Mouse (Mus musculus): ENCODE measurements at regions not wholly inside any gene's neighbourhood (a gene's known extent, or its start where the extent isn't known, plus 50 kb on each side); places are given as distances from the start of the nearest gene placed in this dataset.
"Not testable (repeated sequence)": the region's sequence is repeated elsewhere in the genome, so short reads cannot be mapped to it uniquely, and the experiment has no call there.

GRCm38 (mm10) chr7:82047456-82047855, 55.4 kb upstream of the Bnc1 start:
- DNase-seq (ENCODE audit: low spot score): no peak

- DNase-seq (ENCODE audit: low spot score): no peak
Measured at GRCm38 (mm10) chr7:82053411-82053810, 61.3 kb upstream of the Bnc1 start.

- DNase-seq (ENCODE audit: low spot score): no peak
Measured at GRCm38 (mm10) chr7:82056551-82057230, 64.6 kb upstream of the Bnc1 start.

GRCm38 (mm10) chr7:82063407-82063806, 71.3 kb upstream of the Bnc1 start:
- DNase-seq (ENCODE audit: low spot score): no peak

GRCm38 (mm10) chr7:82069629-82070450, 77.7 kb upstream of the Bnc1 start:
- DNase-seq (ENCODE audit: low spot score): no peak

GRCm38 (mm10) chr7:82070946-82071727, 79.0 kb upstream of the Bnc1 start:
- DNase-seq (ENCODE audit: low spot score): no peak

- no peak for DNase-seq (ENCODE audit: low spot score)
Measured at GRCm38 (mm10) chr7:82075359-82075758, 83.3 kb upstream of the Bnc1 start.

GRCm38 (mm10) chr7:82081851-82082250, 89.8 kb upstream of the Bnc1 start:
- DNase-seq (ENCODE audit: low spot score): no peak

- no peak for DNase-seq (ENCODE audit: low spot score)
Measured at GRCm38 (mm10) chr7:82082883-82083282, 90.8 kb upstream of the Sh3gl3 start.

- DNase-seq (ENCODE audit: low spot score): no peak
Measured at GRCm38 (mm10) chr7:82084473-82084872, 89.2 kb upstream of the Sh3gl3 start.

GRCm38 (mm10) chr7:82085205-82085604, 88.4 kb upstream of the Sh3gl3 start:
- no peak for DNase-seq (ENCODE audit: low spot score)

- no peak for DNase-seq (ENCODE audit: low spot score)
Measured at GRCm38 (mm10) chr7:82098136-82098535, 75.5 kb upstream of the Sh3gl3 start.

- DNase-seq (ENCODE audit: low spot score): no peak
Measured at GRCm38 (mm10) chr7:82101314-82101713, 72.3 kb upstream of the Sh3gl3 start.

- DNase-seq (ENCODE audit: low spot score): no peak
Measured at GRCm38 (mm10) chr7:82105631-82106030, 68.0 kb upstream of the Sh3gl3 start.

- DNase-seq (ENCODE audit: low spot score): not testable (repeated sequence)
Measured at GRCm38 (mm10) chr7:82109141-82109540, 64.5 kb upstream of the Sh3gl3 start.

- no peak for DNase-seq (ENCODE audit: low spot score)
Measured at GRCm38 (mm10) chr7:82109550-82109949, 64.1 kb upstream of the Sh3gl3 start.

- DNase-seq (ENCODE audit: low spot score): no peak
Measured at GRCm38 (mm10) chr7:82109977-82110376, 63.7 kb upstream of the Sh3gl3 start.

- DNase-seq (ENCODE audit: low spot score): no peak
Measured at GRCm38 (mm10) chr7:82112046-82112445, 61.6 kb upstream of the Sh3gl3 start.

GRCm38 (mm10) chr7:82115646-82116045, 58.0 kb upstream of the Sh3gl3 start:
- no peak for DNase-seq (ENCODE audit: low spot score)

- peak; percentile 95 for DNase-seq (ENCODE audit: low spot score)
Measured at GRCm38 (mm10) chr7:82119266-82119665, 54.4 kb upstream of the Sh3gl3 start.

GRCm38 (mm10) chr7:82119866-82120265, 53.8 kb upstream of the Sh3gl3 start:
- no peak for DNase-seq (ENCODE audit: low spot score)

- peak; percentile 65 for DNase-seq (ENCODE audit: low spot score)
Measured at GRCm38 (mm10) chr7:82121746-82122145, 51.9 kb upstream of the Sh3gl3 start.
